Mouse (Mus musculus): ENCODE results near the gene Gba. TPM values are rescaled to one million over a fixed set of nuclear protein-coding genes. Genes with fewer than 3 reads are reported as not detected.

Gene Gba
- total RNA-seq, 2 experiments from 2014 or later: 64.2 to 70.6 TPM

GRCm38 (mm10) chr3:89242331-89242895 is 39.7 kb downstream of the Gba start:
- peak; percentile 48 to 60 for DNase-seq

GRCm38 (mm10) chr3:89243609-89244008 is 40.9 kb downstream of the Gba start:
- DNase-seq: no peak

GRCm38 (mm10) chr3:89244158-89244981 is 41.6 kb downstream of the Gba start:
- DNase-seq: peak in 1 of 2 experiments; percentile 28

- no peak for DNase-seq
These were observed 42.4 kb downstream of the Gba start for GRCm38 (mm10) chr3:89244982-89245687.

- DNase-seq: no peak
These were observed 43.0 kb downstream of the Gba start, which contains the start of gene Krtcap2 for GRCm38 (mm10) chr3:89245688-89246171. Gene Krtcap2 (plus strand): TSS chr3:89245966.

- peak; percentile 92 for DNase-seq
These were observed 43.8 kb downstream of the Gba start, which contains the start of gene Trim46 for GRCm38 (mm10) chr3:89246261-89247100. Gene Trim46 (minus strand): TSS chr3:89246309.

GRCm38 (mm10) chr3:89247466-89247865 is 44.7 kb downstream of the Gba start:
- DNase-seq: no peak

- peak; percentile 69 to 77 for DNase-seq
These were observed 47.8 kb downstream of the Gba start for GRCm38 (mm10) chr3:89250435-89251040.

GRCm38 (mm10) chr3:89251365-89251895 is 48.7 kb downstream of the Gba start:
- peak; percentile 52 to 77 for DNase-seq

GRCm38 (mm10) chr3:89254994-89255393 is 52.3 kb downstream of the Gba start:
- no peak for DNase-seq

- DNase-seq: no peak
These were observed 53.4 kb downstream of the Gba start for GRCm38 (mm10) chr3:89256177-89256576.

Small RNA genes within 50 kb of the gene (microRNA-seq; reads per million reads assigned to microRNA genes)
- 19.4 reads per million, percentile 33 among the genes with 10 or more reads in this experiment for gene Mir92b

Other genes with a start within 250 kb of the Gba start
- gene Rusc1, start 109.6 kb upstream of the Gba start, total RNA-seq (2021): 10 to 100 TPM; 26.9 to 30.8 TPM
- gene Gm43738, start 101.8 kb upstream of the Gba start, total RNA-seq (2021): under 1 TPM in 1 of 2 experiments, not detected in 1; 0.17 TPM
- 100 to 1,000 TPM; 353 to 497 TPM for gene Fdps, start 101.0 kb upstream of the Gba start, total RNA-seq (2021)
- not detected for gene Pklr, start 66.8 kb upstream of the Gba start, total RNA-seq (2021)
- gene Hcn3, start 42.7 kb upstream of the Gba start, total RNA-seq (2021): 1 to 10 TPM; 1.9 to 9.7 TPM
- gene Clk2, start 38.1 kb upstream of the Gba start, total RNA-seq (2021): 10 to 100 TPM; 55.2 to 55.7 TPM
- 10 to 100 TPM; 77.5 to 96.1 TPM for gene Scamp3, start 25.5 kb upstream of the Gba start, total RNA-seq (2021)
- gene Fam189b, start 19.8 kb upstream of the Gba start, total RNA-seq (2021): 10 to 100 TPM; 13.5 to 17.1 TPM
- gene Thbs3, start 12.3 kb downstream of the Gba start, total RNA-seq (2021): 10 to 100 TPM in 1 of 2 experiments, 1 to 10 TPM in 1; 7.7 to 11.4 TPM
- gene Mtx1, start 24.2 kb downstream of the Gba start, total RNA-seq (2021): 100 to 1,000 TPM; 136 to 165 TPM
- gene Muc1, start 26.1 kb downstream of the Gba start, total RNA-seq (2021): under 1 TPM in 1 of 2 experiments, not detected in 1; 0.56 TPM
- gene Krtcap2, start 43.0 kb downstream of the Gba start, total RNA-seq (2021): 100 to 1,000 TPM; 114 to 139 TPM
- gene Trim46, start 43.4 kb downstream of the Gba start, total RNA-seq (2021): 1 to 10 TPM; 1.3 to 1.6 TPM
- gene Dpm3, start 56.4 kb downstream of the Gba start, total RNA-seq (2021): 100 to 1,000 TPM; 117 to 130 TPM
- gene Slc50a1, start 67.6 kb downstream of the Gba start, total RNA-seq (2021): 10 to 100 TPM; 42.0 to 47.7 TPM
- 10 to 100 TPM in 1 of 2 experiments, 1 to 10 TPM in 1; 9.8 to 12.5 TPM for gene Efna1, start 78.2 kb downstream of the Gba start, total RNA-seq (2021)
- under 1 TPM; 0.23 to 0.53 TPM for gene Efna3, start 120.0 kb downstream of the Gba start, total RNA-seq (2021)
- 1 to 10 TPM in 1 of 2 experiments, under 1 TPM in 1; 0.93 to 1.3 TPM for gene Efna4, start 135.1 kb downstream of the Gba start, total RNA-seq (2021)
- gene Adam15, start 147.1 kb downstream of the Gba start, total RNA-seq (2021): 10 to 100 TPM; 45.9 to 79.9 TPM
- under 1 TPM; 0.20 to 0.56 TPM for gene Dcst2, start 159.0 kb downstream of the Gba start, total RNA-seq (2021)
- gene Dcst1, start 162.3 kb downstream of the Gba start, total RNA-seq (2021): under 1 TPM in 1 of 2 experiments, not detected in 1; 0.56 TPM
- 10 to 100 TPM; 71.9 to 85.2 TPM for gene Zbtb7b, start 191.8 kb downstream of the Gba start, total RNA-seq (2021)
- 1 to 10 TPM in 1 of 2 experiments, under 1 TPM in 1; 0.40 to 1.3 TPM for gene Lenep, start 199.9 kb downstream of the Gba start, total RNA-seq (2021)
- gene Flad1, start 208.9 kb downstream of the Gba start, total RNA-seq (2021): 10 to 100 TPM; 23.3 to 30.0 TPM
- gene Cks1b, start 215.5 kb downstream of the Gba start, total RNA-seq (2021): 10 to 100 TPM; 25.1 to 36.1 TPM
- 10 to 100 TPM; 89.6 to 93.7 TPM for gene Shc1, start 215.5 kb downstream of the Gba start, total RNA-seq (2021)
- gene Pygo2, start 227.3 kb downstream of the Gba start, total RNA-seq (2021): 10 to 100 TPM; 35.0 to 40.6 TPM
- gene Pbxip1, start 233.8 kb downstream of the Gba start, total RNA-seq (2021): 10 to 100 TPM; 47.9 to 56.9 TPM